Mouse (Mus musculus): ENCODE data around the gene Nkiras1. TPM values are rescaled to one million over a fixed set of nuclear protein-coding genes. Genes with fewer than 3 reads are reported as not detected.

Nkiras1 gene
- 0.20 and 0.23 TPM in 2 replicates for polyA plus RNA-seq (2012; rRNA removed)

GRCm38 (mm10) chr14:18270529-18271441 lies at the start of gene Nkiras1, which contains the start of gene Rpl15:
Gene Nkiras1 (plus strand): TSS chr14:18271136.
Gene Rpl15 (minus strand): TSS chr14:18271391.

GRCm38 (mm10) chr14:18238750-18239731 lies 31.9 kb upstream of the Nkiras1 start, which contains the start of gene Nr1d2:
Gene Nr1d2 (minus strand): TSS chr14:18239127.

GRCm38 (mm10) chr14:18331693-18332131 lies 60.8 kb downstream of the Nkiras1 start, which contains the start of gene Ube2e1:
Gene Ube2e1 (minus strand): TSS chr14:18331859.

Other genes with a start within 250 kb of the Nkiras1 start
- 2.9 and 6.1 TPM in 2 replicates for gene Nr1d2, start 32.0 kb upstream of the Nkiras1 start, polyA plus RNA-seq (2012; rRNA removed)
- gene Rpl15, start 255 bp downstream of the Nkiras1 start, polyA plus RNA-seq (2012; rRNA removed) = 41.0 and 70.6 TPM in 2 replicates
- gene Ube2e1, start 60.7 kb downstream of the Nkiras1 start, polyA plus RNA-seq (2012; rRNA removed) = 3.1 and 5.4 TPM in 2 replicates